Mouse (Mus musculus): ENCODE results near the gene Gm17545.
"Not testable (repeated sequence)": the region's sequence is repeated elsewhere in the genome, so short reads cannot be mapped to it uniquely, and the experiment has no call there.

The Gm17545 gene

GRCm38 (mm10) chr9:22453990-22454389 is at the start of gene Gm17545:
Gm17545 (plus strand) TSS chr9:22454290.
- DNase-seq, result not testable (repeated sequence)

GRCm38 (mm10) chr9:22405414-22405813 is 48.7 kb upstream of the Gm17545 start:
- no peak for DNase-seq

- DNase-seq, result not testable (repeated sequence)
Observed at GRCm38 (mm10) chr9:22407633-22408032, 46.5 kb upstream of the Gm17545 start.

DNA sequence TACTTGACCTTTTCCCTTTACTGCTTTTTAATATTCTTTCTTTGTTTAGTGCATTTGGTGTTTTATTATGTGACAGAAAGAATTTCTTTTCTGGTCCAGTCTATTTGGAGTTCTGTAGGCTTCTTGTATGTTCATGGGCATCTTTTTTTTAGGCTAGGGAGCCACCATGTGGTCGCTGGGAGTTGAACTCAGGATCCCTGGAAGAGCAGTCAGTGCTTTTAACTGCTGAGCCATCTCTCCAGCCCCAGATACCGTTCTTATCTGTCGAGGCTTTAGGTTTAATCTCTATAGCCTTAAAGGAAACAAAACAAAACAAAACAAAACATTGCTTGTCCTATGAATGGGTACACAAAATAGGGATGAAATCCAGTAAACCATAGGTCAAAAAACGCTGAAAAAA is 45.7 kb upstream of the Gm17545 start:
- not testable (repeated sequence) for DNase-seq

GRCm38 (mm10) chr9:22409501-22409900 is 44.6 kb upstream of the Gm17545 start:
- no peak for DNase-seq

DNA sequence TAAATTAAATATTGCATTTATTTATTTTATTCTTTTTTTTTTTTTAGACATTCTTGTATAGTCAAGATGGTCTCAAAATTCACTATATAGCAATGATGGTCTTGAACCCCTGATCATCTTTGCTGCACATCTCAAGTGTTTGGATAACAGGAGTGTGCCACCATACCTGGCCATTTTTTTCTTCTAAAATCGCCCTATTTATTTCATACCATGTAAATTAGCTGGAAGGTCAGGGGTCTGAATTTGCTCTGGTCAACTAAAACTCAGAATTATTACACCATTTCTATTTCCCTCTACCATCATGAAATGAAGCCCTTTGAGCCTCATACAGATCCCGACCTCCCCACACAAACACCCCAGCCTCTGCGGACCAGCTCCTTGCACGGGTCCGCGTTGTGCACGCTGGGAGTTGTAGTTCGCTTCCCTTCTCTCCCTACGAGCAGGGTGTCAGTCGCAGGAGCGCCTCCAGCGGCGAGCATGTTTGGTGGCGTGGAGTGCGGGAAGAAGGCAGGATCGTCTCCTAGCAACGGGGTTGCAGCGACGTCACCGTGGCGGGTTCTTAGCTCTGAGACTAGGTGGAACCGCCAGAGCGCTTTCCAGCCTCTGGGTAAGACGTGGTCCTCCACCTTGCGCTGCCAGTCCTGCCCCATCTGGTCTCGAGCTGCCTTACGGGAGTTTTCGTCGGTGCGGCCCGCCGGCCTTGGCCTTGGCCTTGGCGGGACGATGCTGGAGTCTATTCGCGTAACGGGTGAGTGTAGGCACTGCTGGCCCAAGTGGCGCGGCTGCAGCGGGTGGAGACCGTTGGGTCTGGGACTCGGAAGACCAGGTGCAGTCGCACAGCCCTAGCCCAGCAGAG is 42.9 kb upstream of the Gm17545 start, which contains the start of gene 9530077C05Rik:
Gene 9530077C05Rik, plus strand, starts transcription at position 512 of the 856 bp plus-strand sequence.
- DNase-seq, result peak; percentile 97

- no peak for DNase-seq
Observed at GRCm38 (mm10) chr9:22416187-22416586, 37.9 kb upstream of the Gm17545 start.

DNA sequence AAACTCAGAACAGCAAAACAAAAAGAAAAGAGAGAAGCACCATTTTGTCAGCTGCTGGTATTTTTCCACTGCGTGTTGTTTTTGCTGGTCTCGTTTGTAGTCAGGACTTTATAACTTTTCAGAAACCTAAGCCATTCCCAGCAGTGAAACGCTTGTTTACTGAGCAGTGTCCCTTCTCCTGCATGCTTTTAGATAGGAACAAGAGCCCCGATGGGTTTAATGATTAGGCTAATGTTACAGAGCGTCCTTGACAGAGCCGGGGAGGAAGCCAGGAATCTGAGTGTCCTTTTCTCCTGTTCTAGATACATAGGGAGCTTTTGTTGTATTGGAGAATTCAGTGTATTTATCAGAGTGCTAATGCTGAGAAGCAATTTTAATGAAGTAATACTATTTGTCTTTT is 36.5 kb upstream of the Gm17545 start:
- no peak for DNase-seq

DNA sequence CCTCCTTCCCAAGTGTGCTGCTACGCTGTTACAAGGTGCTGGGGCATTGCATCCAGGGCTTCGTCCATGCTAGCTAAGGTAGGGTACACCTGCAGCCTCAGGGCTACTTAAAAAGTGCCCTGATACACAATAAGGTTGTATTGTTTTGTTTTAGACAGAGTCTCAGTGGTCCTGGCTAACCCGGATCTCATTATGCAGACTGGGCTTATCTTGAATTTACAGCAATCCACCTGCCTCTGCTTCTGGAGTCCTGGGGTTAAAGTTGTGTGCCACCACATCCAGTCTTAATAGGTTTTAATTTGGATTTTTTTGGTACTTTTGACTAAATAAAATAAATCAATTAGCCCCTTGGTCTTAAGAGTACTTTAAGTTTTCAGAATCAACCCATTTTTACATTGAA is 34.2 kb upstream of the Gm17545 start:
- no peak for DNase-seq

- no peak for DNase-seq
Observed at GRCm38 (mm10) chr9:22420491-22420890, 33.6 kb upstream of the Gm17545 start.

DNA sequence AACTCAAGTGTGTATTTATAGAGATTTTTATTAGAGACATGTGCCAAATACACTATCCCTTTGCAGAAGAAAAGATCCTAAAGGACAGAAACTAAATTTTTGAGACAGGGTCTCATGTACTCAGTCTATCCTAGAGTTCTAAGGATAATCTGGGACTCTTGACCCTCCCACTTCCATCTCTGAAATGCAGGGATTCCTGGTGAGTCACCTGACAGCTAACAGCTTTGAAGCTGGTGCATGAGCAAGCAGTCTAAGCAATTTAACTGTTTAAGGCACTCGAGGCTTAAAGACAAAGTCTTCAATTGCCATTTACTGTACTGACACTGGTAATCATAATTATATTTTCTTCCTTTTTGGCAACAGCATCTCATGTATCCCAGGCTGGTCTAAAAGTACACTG is 31.5 kb upstream of the Gm17545 start:
- DNase-seq, result no peak

DNA sequence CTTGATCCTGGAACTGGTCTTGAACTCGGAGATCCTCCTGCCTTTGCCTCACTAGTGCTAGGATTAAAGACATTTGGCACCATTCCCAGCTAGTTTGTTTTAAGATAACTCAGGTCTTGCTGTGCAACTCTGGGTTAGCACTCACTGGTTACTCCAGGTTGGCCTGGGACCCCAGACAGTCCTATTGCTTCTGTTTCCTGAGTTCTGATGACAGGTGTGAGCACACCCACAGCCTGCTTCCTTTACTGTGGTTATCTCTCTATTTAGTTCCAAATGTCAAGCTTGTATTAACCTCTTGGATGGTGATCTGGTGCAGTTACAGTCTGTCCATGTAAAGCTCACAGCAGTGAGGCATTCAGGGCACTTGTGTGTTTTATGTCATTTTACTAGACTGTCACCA is 30.6 kb upstream of the Gm17545 start:
- no peak for DNase-seq

- no peak for DNase-seq
Observed at GRCm38 (mm10) chr9:22424196-22424595, 29.9 kb upstream of the Gm17545 start.

DNA sequence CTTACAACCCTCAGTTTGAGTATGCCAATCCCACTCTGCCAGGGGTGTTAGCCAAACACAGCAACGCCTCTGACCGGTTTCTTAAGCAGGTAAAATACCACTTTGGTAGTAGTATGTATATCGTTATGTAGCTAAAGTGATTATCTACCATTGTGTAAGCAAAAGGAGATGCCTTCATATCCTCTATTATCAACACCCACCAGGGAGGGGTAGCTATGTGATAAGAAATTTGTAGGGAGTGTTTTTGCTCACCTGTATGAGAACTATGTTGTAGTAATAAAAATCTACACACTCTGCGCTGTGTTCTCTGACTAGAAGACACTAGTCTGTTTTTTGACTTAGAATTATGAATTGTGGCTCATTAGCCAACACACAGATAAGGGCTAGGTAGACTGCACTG is 29.4 kb upstream of the Gm17545 start:
- DNase-seq, result no peak

DNA sequence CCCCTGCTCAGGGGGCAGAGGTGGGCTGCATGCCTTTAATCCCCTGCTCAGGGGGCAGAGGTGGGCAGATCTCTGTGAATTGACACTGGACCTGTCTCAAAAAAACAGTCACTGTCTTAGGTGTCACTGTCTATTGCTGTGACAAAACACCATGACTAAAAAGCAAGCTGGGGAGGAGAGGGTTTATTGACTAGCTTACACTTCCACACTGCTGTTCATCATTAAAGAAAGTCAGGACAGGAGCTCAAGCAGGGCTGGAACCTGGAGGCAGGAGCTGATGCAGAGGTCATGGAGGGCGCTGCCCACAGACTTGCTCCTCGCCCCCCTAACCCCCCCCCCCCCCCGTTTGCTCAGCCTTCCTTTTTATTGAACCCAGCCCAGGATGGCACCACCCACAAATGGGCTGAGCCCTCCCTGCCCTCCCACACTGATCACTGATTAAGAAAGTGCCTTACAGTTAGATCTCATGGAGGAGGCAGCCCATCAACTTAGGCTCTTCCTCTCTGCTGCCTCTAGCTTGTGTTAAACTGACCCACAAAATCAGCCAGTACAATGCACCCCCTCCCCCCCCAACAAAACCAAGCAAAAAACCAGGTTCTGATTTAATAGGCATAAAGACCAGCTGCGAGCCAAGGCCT is 25.9 kb upstream of the Gm17545 start:
- DNase-seq, result no peak

GRCm38 (mm10) chr9:22428666-22429410 is 25.3 kb upstream of the Gm17545 start:
- DNase-seq, result no peak

DNA sequence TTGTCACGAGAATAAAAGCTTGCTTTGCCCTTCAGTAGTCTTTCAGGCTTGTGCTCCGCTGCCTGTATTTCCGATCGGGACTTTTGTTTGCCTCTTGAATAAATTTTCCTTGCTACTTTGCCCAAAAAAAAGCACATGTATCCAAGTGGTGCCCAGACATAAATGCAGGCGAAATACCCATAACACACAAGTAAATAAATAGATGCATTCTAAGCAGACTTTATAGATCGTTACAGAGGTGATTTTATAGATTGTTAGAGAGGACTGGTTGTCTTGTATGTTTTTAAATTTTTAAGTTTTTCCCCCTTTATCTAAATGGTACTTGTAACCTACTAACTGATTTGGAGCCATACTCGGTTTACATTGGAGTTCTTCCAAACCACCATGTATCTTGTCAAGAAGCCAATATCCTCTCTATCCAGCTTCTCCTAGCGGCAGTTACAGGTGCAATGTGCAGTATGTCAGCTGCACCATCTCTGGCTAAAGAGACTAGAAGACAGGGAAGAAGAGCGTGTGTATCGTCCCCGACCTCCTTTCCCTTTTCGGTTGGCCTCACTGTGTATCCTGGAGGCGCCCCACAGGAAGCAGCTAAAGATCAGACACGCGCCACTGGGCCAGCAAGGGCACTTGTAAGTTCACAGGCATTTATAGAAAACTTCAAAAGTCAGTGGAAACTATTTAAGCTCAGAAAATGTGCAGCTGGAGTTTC is 24.4 kb upstream of the Gm17545 start:
- no peak for DNase-seq

- no peak for DNase-seq
Observed at GRCm38 (mm10) chr9:22430315-22430840, 23.7 kb upstream of the Gm17545 start.

DNA sequence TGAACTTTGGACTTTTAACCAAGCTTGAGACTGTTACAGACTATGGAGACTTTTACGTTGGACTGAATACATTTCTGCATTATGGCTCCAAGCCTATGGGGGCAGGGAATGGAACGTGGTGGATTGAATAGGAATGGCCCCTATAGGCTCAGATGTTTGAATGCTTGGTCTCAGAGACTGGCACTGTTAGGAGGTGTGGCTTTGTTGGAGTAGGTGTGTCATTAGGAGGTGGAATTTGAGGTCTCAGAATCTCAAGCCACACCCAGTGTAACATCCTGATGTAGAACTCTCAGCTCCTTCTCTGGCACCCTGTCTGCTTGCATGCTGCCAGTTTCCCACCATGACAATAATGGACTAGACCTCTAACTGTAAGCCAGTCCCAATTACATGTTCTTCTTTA is 20.9 kb upstream of the Gm17545 start:
- no peak for DNase-seq

DNA sequence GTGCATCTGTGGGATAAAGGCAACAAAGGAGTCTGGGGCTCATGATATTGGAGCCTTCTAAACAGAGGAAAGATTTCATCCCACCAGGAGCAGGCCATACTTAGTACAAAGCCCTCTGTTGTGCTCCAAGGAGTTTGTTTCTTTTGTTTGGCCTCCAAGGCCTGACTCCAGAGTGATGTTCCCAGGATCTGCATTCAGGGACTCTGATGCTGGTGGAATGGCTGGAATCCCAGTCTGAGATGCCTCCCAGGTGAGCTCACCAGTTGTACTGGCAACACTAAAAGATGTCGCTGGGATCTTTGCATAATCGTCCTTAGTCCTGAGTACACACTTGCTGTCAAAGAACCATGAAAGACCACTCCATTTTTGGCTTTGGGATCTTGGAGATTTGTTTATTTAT is 20.0 kb upstream of the Gm17545 start:
- no peak for DNase-seq

DNA sequence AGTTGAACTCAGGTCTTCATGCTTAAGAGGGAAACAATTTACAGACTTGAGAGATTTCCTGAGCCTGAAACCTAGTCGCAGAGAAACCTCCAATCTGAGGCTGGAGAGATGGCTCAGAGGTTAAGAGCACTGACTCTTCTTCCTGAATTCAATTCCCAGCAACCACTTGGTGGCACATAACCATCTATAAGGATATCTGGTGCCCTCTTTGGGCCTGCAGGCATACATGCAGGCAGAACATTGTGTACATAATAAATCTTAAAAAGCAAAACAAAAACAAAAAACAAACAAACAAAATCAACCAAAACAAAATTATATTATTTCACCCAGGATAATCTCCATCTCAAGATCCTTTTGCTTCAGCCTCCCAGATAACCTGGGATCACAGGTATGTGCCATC is 15.3 kb upstream of the Gm17545 start:
- no peak for DNase-seq

GRCm38 (mm10) chr9:22443157-22443556 is 10.9 kb upstream of the Gm17545 start:
- DNase-seq, result no peak

DNA sequence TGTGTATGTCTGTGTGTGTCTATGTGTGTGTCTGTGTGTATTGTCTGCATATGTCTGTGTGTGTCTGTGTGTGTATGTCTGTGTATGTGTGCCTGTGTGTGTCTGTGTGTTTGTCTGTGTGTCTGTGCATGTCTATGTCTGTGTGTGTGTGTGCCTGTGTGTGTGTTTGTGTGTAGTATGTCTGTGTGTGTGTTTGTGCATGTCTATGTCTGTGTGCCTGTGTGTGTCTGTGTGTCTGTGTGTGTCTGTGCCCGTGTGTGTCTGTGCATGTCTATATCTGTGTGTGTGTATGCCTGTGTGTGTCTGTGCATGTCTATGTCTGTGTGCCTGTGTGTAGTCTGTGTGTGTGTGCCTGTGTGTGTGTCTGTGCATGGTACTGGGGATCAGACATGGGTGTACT is 9.0 kb upstream of the Gm17545 start:
- no peak for DNase-seq
